Mouse (Mus musculus) ovary, postnatal 14 days (tissue): ENCODE results near the gene Hs3st4.

Source experiments
- DNase-seq: peaks from one replicate; pipeline ENCODE4 v3.0.0; 2022; ENCODE audit warnings: low spot score

Gene Hs3st4

GRCm38 (mm10) chr7:124347218-124348017, 364.7 kb downstream of the Hs3st4 start:
- no peak for DNase-seq

- DNase-seq = no peak
Measured at GRCm38 (mm10) chr7:124354035-124354434, 371.4 kb downstream of the Hs3st4 start.

DNA sequence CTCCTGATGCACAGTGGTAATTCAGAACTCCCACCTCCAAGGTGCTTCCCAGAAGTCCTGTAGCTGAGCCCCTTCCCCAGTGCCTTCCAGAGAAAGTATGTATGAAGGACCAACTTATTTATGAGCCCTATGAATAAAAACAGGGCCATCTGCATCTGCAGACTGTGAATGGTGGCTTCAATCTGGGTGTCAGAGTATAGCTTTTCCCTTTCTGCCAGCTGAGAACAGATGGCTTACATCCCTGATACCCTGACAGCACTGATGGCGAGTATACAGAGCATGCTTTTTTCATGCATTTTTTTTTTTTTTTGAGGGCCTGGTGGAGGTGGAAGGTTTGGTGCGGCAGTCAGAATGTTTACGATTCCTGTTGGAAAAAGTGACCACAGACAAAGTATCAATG, 375.4 kb downstream of the Hs3st4 start:
- no peak for DNase-seq

DNA sequence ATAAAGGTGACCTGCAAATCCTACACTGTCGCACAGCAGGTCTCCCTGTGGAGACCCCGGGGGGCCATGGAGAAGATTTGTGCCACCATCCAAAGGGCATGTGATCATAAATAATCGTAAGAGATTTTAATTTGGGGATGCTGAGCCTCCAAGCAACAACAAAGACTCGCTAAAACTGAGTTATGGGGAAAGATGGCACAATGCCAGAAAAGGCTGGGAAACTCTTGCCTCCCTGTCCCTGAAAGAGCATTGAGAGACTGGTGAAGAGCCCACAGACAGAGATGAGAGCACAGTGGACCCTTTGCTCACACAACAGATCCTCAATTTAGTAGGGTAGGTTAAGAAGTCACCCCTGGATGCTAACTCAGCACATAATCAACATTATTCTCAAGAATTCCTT, 377.2 kb downstream of the Hs3st4 start:
- DNase-seq = no peak

DNA sequence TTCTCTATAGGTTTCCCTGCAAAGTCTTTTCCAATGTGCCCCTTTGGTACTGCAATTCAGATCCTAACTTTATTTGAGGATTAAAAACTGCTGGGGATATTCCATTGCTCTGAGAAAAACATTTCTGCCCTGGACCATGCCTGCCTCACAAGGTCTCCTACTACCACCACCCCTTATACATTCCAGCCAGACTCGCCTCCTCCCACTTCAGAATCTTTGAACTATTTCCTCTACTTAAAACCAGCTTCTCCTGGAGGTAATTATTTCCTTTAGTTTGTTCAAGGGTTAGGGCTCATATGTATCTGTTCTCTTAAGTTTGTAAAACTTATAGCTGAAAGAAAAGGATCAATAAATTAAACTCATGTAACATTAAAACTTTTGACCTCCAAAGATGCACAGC, 389.6 kb downstream of the Hs3st4 start:
- no peak for DNase-seq

- DNase-seq = no peak
Measured at GRCm38 (mm10) chr7:124372697-124373096, 390.0 kb downstream of the Hs3st4 start.

GRCm38 (mm10) chr7:124383489-124383888, 400.8 kb downstream of the Hs3st4 start:
- DNase-seq = peak; percentile 4

GRCm38 (mm10) chr7:124399184-124399583, 416.5 kb downstream of the Hs3st4 start:
- no peak for DNase-seq

DNA sequence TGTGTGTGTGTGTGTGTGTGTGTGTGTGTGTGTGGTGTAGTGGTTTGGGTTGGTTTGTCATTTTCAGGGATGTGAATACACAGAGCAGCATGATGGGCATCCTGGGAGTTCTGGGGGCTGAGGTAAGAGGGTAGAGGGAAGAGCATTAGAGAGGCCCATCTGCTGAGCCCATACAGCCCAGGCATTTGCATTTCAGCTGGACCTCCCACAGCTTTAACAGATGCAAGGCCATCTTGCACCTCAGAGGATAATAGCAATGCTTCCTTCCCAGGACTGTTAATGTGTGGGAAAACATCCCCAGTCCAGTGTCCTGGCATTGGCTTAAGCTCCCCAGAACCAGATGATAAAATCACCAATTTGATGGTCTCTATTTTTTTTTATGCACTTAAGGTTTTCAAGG, 444.3 kb downstream of the Hs3st4 start:
- no peak for DNase-seq
